Mouse (Mus musculus) layer of hippocampus, adult 9-11 months (tissue): Measurements from ENCODE around the gene Dstn.
A peak's percentile ranks its signal among the peaks of the same experiment; 100 is the strongest.

Experiments
- DNase-seq: peaks from one replicate; pipeline ENCODE4 v3.0.0; 2022

Gene Dstn

DNA sequence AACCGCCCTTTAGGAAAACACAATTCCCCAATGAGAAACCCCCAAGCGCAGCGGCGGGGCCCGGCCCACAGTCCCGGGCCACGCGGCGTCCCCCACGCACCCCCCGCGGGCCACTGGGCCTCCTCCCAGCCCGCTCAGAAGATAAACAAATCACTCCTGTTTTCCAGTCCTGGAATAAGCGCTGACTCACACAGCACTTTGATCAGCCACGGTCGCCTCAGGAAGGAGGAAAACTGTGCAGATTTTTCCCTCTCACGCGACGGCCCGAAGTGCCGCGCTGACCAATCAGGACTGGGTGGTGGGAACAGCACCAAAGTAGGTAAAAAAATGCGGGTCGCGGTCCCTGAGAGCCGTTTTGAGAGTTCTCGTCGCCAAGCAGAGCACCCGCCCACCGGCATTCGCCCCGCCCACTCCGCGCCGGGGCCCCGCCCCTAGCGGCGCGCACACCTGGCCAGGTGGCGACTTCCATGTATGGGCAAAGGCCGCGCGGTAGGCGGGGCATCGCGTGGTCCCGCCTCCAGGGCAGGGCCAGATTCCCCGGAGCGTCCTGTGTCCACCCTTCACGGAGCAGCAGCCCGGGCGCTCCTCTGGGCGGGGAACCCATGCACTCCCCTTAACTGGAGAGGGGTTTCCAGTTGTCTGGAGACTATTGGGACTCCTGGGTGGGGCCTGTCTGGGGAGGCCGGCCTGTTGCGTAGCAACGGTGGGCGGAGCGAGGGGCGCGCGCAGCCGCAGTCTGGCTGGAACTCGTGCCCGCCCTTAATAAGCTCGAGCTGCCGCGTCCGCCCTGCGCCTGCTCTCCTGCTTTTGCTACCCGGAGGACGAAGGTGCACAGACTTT is at the start of gene Dstn:
Gene Dstn, plus strand, starts transcription at position 561 of the 840 bp plus-strand sequence.
- peak; percentile 97 for DNase-seq

DNA sequence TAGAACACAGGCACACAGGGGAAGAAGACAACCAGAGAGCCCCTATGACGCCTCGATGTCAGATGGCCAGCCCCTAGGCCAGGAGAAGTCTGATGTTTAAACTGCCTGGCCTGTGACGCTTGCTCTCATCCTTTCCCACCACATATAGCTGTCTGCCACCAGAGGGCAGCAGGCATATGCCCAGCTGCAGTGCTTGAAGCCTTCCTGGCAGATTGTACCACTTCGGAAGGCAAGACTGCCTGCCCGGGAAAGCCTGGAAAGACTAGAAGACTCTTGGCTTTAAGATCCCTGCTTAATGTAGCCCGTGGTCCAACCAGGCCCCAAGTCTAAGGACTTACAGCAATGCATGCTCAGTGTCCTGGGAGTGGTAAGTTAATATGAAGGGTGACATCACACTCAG is 47.8 kb upstream of the Dstn start:
- DNase-seq, result peak; percentile 76

DNA sequence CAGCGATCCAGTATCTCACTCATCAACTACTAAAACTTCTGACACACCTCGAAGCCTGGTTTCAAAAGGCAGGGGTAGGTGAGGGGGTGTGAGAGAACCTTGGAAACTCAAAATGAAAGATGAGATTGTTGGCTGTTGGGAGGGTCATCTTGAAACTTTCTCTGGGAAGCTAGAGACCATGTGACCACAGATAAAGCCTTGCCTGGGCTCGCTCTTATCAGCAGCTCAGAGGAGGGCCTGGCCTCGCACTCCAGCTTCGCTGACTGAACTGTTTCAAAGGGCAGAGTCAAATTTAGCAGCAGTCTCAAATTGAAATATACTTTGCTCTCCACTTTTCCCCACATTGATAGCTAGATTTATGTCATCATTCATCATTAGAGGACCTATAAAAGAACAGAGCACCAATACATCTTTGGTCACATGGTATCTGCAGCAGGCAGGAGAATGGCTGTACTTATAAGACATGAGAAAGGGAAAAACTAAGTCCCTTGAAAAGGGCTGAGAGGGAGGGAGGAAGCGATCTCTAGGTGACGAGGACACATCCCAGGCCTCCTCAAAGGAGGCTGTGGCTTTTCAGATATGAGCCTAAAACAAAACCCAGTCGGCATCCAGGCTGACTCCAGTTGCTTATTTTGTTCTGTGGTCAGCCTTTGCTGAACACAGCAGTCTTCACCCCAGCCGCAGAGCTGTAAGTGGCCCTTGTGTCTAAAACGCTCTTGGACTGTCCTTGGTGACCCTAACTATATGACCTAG is 44.0 kb upstream of the Dstn start:
- DNase-seq, result no peak

DNA sequence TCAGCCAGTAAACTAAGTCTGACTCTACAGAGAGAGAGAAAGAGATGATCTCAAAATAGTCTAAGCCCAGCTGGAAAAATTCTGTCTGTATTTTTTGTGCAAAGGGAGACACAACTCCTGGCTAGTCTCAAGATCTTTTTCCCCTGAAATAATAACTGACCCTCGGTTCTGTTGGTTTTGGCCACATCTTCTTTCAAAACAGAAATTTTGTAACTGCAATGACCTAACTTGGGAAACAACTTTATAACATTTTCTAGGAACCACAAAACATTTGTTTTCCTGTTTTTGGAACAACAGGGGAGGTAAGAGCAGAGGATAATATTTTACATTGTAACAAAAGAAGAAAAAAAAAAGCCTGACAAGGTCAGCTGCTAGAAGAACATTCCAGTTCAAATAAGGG is 39.1 kb upstream of the Dstn start:
- no peak for DNase-seq

DNA sequence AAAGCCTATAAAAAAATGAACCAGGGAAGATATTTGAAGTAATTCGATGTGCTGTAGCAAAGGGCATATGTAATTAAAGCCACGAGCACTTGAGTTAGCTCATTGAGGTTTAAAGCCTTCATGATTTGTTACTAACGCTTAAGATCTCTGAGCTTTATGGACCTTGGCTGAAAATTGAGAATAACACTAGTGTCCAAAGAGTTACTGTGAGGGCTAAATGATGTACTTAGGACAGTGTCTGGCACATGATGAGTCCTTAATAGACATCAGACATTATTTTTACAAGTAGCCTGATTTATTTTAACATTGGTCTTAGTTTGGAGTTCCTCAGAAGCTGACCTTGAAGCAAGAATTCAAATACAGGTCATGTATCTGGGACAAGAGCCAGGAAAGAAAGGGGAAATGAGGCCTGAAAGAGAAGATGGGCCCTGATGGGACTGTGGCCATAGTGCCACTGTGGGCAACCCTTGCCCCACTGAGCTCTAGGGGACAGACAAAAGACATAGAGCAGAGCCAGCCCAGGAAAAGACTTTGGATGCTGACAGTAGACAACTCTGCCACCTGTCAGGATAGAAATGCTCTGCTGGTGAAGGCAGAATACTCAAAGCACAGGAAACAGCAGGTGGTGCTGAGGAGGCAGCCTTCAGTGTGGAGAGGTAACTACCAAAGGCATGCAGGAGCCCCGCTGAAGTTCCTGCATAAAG is 38.0 kb upstream of the Dstn start:
- no peak for DNase-seq

DNA sequence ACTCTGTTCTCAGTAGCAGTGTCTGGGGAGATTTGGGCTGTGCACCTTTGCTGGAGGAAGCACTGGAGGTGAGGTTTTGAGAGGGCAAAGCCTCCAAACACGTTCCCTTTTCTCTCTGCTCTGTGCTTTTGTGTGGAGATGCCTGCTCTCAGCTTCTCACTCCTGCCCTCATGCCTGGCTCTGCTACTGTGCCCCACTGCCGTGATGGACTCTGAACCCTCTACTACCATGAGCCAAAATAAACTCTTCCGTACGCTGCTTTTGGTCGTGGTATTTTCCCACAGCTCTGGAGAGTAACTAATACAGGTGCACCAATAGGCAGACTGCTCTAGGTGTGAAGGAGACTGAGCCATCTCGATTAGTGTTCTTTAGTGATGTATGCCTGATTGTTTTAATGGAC is 35.8 kb upstream of the Dstn start:
- no peak for DNase-seq

DNA sequence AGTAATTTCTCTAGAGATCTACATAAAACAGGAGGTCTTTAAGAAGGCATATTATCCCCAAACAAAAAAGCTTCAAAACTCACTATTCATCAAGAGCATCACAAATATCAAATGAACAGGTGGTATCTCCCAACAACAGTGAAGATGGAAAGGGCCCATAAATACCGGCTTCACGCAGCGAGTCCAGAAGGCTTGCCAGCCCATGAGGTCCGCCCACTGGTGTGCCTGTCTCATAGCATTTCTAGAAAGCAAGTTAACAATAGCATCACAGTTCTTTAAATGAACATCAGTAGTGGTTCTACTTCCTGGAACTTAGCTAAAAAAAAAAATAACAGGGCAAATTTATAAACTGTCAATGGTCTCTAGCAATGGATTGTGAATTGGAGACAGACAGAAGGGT is 33.1 kb upstream of the Dstn start:
- peak; percentile 65 for DNase-seq

DNA sequence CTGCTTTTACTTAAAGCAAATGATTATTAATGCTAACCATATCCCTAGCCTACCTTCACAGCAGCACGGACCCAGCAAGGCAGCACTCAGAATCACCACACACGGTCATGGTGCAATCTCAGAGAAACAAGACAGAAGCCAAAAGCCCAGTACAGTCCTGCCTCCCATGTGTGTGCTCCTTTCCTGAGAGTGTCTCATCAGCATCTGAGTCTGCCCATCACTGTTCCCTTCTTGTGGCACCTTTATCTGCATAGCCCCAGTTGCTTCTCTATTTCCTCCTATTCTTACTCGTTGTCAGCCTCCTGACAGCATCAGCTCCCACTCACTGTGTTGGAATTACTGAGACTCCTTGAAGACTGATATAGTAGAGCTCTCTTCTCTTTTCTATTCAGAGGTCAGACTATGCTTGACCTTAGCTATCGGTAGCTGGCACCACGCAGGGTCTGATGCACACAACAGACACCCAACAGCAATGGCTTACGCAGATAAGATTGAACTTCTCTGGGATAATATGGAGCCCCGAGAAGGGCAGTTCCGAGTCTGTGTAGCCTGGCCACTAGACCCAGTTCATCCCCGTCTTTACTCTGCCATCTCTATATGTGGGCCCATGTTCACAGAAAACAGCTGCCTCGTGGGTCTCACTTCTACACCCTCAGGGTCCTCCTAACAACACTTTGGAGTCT is 32.4 kb upstream of the Dstn start:
- DNase-seq, result no peak

DNA sequence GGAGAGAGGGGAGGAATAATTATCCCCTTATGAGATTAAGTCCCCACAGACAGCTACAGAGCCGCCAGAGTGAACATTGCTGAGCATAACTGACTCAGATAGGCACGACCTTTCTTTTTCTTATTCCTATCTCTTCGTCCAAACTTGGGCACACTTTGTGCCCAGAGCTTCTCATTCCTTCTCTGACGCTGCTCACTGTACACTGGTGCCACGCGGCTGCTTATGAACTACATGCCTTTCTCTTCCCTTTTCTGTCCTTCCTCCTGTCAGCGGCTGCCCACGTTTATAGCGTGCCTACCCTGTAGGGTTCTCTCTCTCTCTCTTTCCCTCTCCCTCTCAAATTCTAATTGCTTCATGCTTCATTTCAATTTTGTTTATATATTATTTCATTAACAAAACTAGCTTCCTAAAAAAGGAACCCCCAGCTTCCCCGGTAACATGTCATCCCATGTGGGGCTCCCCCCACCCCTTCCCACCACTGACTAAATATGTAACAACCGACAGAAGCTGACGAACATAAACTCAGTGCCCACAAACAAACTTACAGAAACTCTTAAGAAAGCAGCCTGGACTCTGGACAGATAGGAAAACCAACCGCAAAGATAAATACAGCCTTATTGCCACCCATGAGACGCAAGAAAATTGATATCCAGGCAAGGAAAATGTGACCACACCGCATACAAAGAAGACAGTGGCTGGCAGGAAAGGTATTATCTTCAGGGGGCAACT is 25.8 kb upstream of the Dstn start:
- no peak for DNase-seq

DNA sequence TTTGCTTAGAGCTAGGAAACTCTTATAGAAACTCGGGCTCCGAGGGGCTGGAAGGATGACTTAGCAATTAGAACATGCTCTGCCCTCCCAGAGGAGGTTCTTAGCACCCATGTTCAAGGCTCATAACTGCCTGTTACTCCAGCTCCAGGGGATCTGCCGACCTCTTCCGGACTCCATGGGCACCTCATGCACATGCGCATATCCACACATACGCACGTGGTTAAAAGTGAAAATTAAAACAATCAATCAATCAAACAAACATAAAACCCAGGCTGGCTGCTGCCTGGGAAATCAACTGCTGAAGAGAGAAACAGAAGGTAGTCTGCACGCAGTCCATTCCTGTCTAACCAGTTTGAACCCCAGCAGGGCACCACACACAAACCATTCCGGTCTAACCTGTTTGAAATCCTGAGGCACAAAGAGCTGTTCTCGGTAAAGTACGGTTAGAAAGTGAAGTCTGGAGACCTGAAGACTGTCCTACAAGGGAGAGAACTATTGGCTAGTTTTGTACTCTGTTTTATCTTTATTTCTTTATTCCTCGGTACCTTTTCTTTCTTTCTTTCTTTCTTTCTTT is 25.2 kb upstream of the Dstn start:
- no peak for DNase-seq

DNA sequence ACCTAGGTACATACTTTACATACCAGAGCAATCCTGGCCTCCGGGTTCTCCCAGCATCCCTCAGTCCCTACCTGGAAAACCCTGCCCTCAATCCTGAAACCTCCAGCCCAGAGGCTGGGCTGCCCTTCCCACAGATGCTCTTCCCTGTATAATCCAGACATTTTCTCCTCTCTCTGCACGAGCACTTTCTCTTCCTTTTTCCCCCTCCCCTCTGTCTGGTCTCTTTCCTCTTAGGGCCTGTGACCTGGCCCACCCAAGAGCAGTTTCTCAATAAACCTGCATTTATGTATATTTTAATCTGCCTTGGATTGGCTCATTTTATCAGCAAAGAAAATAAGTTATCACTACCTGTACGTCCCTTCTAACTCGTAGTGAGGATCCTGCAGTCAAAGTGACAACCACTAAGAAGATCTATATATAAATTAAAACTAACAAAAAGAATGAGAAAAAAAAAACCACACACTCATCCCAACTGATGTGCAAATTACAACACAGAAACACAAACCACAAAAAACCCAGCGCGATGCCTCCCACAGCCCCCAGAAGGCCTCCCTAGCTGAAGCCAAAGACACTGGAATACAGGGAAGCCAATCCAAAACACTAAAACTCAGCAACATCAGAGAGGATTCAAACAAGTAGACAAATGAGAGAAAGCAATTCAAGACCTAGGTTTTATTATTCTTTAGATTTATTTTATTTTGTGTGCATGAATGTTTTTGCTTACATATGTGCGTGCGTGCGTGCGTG is 23.6 kb upstream of the Dstn start:
- no peak for DNase-seq

DNA sequence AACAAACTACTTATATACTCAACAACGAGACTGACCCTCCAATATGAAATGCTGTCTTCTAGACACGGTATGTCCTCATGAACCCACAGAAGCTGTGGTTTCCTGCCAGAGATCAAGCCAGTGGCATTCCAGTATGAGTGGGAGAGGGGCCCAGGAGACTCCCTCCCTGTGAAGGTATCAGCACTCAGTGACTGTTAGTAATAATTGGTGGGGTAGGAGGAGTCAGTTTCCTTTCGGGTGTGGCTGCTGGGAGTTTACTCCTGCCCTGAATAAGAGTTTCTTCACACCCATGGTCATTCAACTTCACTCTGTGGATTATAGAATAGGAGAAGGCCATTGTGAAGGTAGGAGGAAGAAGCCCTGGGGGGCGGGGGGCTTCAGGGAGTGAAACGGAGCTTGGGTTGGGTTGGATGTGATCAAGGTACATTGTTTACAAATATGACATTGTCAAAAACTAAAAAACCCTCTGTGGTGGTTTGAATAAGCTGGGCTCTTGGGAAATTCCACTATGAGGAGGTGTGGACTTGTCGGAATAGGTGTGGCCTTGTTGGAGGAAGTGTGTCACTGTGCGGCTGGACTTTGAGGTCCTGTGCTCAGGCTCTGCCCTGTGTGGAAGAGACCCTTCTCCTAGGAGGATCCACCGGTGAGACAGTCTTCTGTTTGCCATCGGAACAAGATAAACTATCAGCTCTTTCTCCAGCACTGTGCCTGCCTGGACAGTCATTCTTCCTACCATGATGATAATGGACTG is 15.5 kb upstream of the Dstn start:
- no peak for DNase-seq

DNA sequence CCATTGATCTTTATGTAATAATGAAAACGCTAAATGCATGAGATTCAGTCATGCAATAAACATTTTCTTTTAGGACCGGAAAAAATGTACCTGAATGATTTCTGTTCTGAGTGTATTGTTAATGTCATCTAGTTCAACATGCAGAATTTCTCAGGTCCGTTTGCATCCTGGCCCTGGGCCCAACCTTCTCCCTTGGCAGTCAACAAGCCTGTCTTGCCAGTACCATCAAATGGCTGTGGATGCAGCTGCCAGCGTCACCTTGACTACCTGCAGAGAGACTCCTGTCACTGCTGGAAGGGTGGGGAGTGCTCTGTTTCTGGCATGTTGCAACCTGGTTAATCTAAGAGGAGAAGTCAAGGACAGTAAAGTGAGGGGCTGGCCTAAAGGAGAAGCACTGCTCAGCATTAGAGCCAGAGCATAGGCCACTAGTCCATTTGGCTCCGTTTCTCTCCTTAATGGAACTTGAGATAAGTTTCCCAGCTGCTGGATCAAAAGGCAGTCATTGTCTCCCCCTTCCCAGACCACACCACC is 14.2 kb upstream of the Dstn start:
- DNase-seq, result no peak

DNA sequence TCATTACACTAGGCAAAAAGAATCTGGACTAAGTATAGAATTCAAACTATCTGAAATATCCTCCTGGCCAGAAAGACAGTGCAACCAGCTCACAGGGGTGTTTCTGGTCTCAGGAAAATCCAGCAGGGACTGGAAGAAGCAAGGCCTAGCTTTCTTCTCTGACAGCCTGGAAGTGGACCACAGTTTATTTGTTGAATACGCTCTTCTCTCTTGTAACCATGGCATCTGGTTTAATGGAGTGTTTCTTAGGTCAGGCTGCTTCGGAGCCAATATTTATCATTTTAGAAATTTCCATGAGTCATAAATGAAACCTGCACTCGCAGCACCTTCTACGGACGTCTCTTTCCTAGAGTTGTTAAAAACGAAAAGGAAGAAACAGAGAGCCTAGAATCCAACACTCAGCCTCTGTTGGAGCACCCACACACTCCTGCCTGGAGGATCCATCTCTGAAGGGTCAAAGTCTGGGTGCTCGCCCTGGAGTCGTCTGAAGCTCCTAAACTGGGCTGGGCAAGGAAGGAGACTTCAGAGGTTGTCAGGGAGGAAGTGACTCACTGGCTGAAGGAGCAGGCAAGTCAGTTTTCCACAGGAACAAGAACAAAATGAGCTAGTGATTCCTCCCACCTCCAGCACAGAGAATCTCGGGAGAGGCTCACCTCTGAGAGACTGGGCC is 11.6 kb upstream of the Dstn start:
- DNase-seq, result no peak

DNA sequence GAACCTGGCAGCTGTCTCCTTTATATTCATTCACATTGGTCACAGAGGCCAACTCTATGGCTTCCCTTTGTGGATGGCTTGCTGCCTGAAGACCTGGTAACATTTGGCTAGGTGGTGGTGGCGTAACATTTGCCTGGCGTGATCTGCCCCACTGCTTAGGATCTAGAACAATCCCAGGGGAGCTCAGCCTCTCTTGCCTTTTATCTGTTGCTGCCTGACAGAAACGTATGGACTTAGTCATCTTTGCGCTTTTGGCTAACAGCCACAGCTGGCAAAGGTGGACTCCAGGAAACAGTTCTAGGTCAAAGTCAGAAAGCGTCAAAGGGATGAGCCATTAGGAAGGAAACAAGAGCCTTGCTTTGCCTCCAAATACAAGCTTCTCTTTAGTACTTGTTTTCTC is 10.2 kb upstream of the Dstn start:
- no peak for DNase-seq

DNA sequence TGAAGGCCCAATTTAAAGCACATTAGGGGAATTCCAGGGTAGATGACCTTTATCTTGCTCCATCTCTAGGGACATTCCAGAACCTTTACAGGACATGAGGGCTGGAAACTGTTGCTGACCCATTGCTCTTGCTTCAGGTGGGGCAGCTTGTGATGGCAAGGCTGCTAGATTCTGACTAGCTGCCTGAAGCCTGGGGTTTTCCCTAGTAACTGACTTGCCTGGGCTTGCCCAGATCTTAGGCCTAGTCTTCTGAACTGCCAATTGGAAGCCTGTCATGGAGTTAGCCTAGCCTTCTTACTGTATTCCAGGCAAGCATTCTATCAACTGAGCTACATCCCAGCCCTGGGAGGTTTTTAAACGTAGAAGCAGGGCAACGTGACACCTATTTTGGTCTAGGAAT is 5.9 kb upstream of the Dstn start:
- DNase-seq, result no peak

DNA sequence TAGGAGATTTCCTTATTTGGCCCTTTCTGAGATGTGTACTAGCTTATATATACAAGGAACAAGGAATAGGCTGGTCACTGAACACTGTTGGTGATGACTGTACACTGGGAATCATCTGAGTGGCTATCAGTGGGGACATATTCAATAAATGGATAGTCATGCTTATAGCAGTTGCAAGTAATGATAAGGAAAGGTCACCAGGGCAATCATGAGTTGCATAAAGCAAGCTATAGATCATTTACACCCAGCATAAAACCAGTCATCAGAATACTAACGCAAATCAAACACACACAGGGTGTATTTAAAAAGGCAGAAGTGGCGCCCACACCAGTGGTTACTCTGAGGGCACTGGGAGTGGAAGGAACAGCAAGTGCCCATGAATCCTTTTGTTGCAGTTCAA is 2.9 kb upstream of the Dstn start:
- DNase-seq, result no peak

DNA sequence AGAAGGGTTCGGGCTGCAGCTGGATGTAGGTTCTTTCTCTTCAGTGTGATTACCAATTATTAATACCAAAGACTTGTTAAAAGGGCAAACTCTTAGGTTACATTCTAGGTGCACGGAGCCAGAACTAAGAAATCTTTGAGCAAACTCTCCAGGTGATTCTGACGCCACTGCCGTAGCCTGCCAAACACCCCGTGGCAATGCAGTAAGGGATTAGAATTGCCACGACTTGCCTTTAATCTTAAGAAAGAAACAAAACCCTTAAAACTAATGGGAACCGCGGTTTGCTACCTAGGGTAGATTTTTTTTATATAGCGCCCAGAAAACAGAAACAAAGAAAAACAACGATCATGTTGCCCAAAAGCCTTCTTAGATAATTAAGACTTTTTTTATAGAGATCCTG is 899 bp upstream of the Dstn start:
- DNase-seq, result no peak

DNA sequence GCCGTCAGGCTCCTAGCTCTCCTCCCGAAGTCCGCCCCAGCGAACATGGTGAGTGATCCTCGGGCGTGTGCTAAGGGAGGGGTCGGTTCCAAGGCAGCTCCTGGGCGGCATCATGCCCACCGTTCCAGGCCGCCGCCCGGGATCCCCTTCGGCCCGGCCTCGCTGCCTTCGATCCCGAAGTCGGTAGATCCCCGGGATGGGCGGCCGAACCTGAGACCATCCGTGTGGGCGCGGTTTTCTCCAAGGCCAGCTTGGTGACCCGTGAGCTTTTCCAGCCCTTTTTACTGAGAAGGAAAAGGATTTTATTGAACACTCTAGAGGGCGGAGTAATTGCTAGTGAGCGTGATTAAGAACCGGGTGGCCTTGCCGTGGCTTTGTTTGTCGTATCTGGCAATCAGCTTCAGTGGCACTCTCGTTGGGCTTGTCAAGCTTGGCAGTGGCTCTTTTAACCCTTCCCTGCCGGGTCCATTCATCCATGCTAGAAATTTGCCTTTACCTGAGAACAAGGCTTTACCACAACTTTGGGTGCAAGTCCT is 548 bp downstream of the Dstn start:
- peak; percentile 41 for DNase-seq
